Mouse (Mus musculus): Measurements from ENCODE around the gene Cldn9. TPM values are rescaled to one million over a fixed set of nuclear protein-coding genes. Genes with fewer than 3 reads are reported as not detected.

Gene Cldn9
- polyA plus RNA-seq, 1 experiment from 2014 or later = 0.82 TPM

DNA sequence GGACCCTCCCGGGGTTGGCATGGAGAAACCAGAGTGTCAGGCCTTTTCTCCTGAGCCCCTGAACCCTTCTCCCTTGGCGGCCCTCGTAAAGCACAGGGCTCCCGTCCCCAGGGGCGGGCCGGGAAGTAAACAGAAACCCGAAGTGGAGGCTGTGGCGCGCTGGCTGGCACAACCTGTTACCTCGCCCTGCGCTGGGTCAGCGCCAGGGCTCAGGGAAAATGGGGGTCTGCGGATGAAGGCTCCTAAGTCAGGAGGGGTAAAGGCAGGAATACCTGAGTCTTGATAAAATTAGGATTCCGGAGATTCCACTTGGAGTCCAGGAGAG lies 23.0 kb downstream of the Cldn9 start:
- ATAC-seq (ENCODE audit: low FRiP score) (no peak), DNase-seq (ENCODE audit: low spot score, missing footprints) (no peak)
- peaks cover 24% of the 10 kb centered on the region for H3K27me3 ChIP-seq (ENCODE audit: control insufficient read depth, insufficient read depth, low read length)
- H3K4me1 ChIP-seq (ENCODE audit: control insufficient read depth, insufficient read depth, low read length) = no peaks in the 10 kb centered on the region
- no peak overlapping the region for H3K4me2 ChIP-seq
- 6% methylated on average over 14 of the region's 14 CpGs for WGBS
- H3K27ac ChIP-seq (ENCODE audit: low read depth, low read length) = no peak overlapping the region
- no peaks in the 10 kb centered on the region for H3K9me3 ChIP-seq (ENCODE audit: control insufficient read depth, low read length)
- no peak overlapping the region for H3K9ac ChIP-seq (ENCODE audit: low read length)
- H3K36me3 ChIP-seq (ENCODE audit: control insufficient read depth, insufficient read depth, low read length) = no peaks in the 10 kb centered on the region
- no peak overlapping the region for H3K4me3 ChIP-seq (ENCODE audit: low read depth, low read length)

DNA sequence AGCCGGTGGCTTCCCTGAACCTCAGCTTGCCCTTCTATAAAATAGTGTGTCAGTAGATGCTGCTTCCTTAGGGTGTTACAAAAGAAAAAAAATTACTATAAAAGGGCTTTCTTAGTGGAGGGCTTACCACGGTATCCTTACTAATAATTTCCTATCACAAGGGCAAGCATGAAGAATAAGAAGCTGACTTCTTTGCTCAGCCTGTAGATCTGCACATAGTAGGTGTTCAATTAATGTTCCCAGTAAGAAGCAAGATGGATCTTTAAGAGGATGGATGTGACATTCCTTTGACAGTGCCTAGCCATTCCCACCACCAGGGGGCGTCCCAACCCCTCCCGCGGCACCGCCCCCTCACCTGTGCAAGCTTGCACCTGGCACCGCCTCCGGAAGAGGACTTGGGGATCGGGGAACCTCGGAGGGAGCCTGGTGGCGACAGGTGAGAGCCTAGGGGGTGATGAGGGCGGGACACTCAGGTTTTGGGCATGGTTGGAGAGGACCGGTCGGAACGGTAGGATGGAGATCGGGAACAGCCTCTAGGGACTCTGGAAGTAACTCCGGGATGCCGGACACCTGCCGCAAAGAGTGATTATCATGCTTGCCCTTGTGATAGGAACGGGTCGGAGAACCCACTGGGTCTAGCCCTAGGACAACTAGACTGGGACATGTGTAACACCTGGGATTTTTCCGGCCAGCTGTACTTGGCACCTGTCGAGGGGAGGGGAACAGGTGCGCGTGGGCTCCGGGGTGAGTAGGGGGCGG lies 23.5 kb downstream of the Cldn9 start, which contains the start of gene Bicdl2:
Gene Bicdl2 (plus strand): TSS at position 390 of the 759 bp plus-strand sequence.
- no peak within 1 kb of the TSS for H3K27ac ChIP-seq (ENCODE audit: low read depth, low read length)
- ATAC-seq (ENCODE audit: low FRiP score) = no peak
- no peaks in the 10 kb centered on the region for H3K4me1 ChIP-seq (ENCODE audit: control insufficient read depth, insufficient read depth, low read length)
- no peak within 1 kb of the TSS for H3K4me3 ChIP-seq (ENCODE audit: low read depth, low read length)
- no peak within 1 kb of the TSS for H3K4me2 ChIP-seq
- no peak within 1 kb of the TSS for H3K9ac ChIP-seq (ENCODE audit: low read length)
- H3K36me3 ChIP-seq (ENCODE audit: control insufficient read depth, insufficient read depth, low read length) = no peaks in the 10 kb centered on the region
- H3K9me3 ChIP-seq (ENCODE audit: control insufficient read depth, low read length) = no peaks in the 10 kb centered on the region
- DNase-seq (ENCODE audit: low spot score, missing footprints) = no peak
- WGBS = 8% methylated on average over 27 of the region's 27 CpGs
- H3K27me3 ChIP-seq (ENCODE audit: control insufficient read depth, insufficient read depth, low read length) = peaks cover 24% of the 10 kb centered on the region

DNA sequence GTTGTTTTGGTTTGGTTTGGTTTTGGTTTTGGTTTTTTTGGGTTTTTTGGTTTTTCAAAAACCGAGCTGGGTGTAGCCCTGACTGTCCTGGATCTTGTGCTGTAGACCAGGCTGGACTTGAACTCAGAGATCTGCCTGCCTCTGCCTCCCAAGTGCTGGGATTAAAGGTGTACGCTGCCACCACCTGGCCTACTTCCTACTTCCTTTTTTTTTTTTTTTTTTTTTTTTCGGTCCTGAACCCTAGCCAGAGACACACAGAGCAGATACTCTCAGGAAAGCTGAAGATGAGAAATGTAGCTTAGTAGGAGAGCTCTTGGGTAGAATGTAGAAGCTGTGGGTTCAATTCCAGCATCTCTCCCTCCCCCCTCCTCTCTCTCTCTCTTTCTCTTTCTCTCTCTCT lies 25.4 kb downstream of the Cldn9 start:
- H3K4me3 ChIP-seq (ENCODE audit: low read depth, low read length) = no peak overlapping the region
- no peaks in the 10 kb centered on the region for H3K36me3 ChIP-seq (ENCODE audit: control insufficient read depth, insufficient read depth, low read length)
- H3K27ac ChIP-seq (ENCODE audit: low read depth, low read length) = no peak overlapping the region
- ATAC-seq (ENCODE audit: low FRiP score) (no peak), DNase-seq (ENCODE audit: low spot score, missing footprints) (no peak)
- no peaks in the 10 kb centered on the region for H3K9me3 ChIP-seq (ENCODE audit: control insufficient read depth, low read length)
- H3K9ac ChIP-seq (ENCODE audit: low read length) = no peak overlapping the region
- H3K27me3 ChIP-seq (ENCODE audit: control insufficient read depth, insufficient read depth, low read length) = peaks cover 24% of the 10 kb centered on the region
- 90% methylated on average over 3 of the region's 3 CpGs for WGBS
- H3K4me2 ChIP-seq = no peak overlapping the region
- no peaks in the 10 kb centered on the region for H3K4me1 ChIP-seq (ENCODE audit: control insufficient read depth, insufficient read depth, low read length)

DNA sequence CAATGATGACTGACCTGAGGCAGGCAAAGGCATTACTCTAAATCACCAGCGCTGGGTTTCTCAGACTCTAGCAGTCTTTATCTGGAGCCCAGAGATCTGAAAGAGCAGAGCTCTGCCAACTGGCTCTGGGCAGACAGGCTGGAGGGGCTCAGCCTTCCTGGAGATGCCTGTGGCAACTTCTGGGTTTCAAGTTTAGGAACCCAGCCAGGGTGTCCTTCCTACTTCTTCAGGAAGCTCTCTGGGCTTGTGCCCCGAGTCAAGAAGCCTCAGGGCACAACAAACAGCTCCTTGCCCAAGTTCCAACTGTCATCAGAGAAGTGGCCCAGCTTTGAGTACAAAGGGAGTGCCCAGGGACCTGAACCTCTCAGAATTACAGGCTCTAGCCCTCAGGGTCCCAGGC lies 29.4 kb downstream of the Cldn9 start:
- H3K36me3 ChIP-seq (ENCODE audit: control insufficient read depth, insufficient read depth, low read length) = no peaks in the 10 kb centered on the region
- DNase-seq (ENCODE audit: low spot score, missing footprints) = no peak
- no peak overlapping the region for H3K9ac ChIP-seq (ENCODE audit: low read length)
- 67% methylated on average over 2 of the region's 2 CpGs for WGBS
- H3K27me3 ChIP-seq (ENCODE audit: control insufficient read depth, insufficient read depth, low read length) = no peaks in the 10 kb centered on the region; the same call in 1 of the 2 replicates
- ATAC-seq (ENCODE audit: low FRiP score) = no peak
- no peaks in the 10 kb centered on the region for H3K4me1 ChIP-seq (ENCODE audit: control insufficient read depth, insufficient read depth, low read length)
- H3K9me3 ChIP-seq (ENCODE audit: control insufficient read depth, low read length) = no peaks in the 10 kb centered on the region
- H3K4me2 ChIP-seq = no peak overlapping the region
- no peak overlapping the region for H3K27ac ChIP-seq (ENCODE audit: low read depth, low read length)
- H3K4me3 ChIP-seq (ENCODE audit: low read depth, low read length) = no peak overlapping the region

DNA sequence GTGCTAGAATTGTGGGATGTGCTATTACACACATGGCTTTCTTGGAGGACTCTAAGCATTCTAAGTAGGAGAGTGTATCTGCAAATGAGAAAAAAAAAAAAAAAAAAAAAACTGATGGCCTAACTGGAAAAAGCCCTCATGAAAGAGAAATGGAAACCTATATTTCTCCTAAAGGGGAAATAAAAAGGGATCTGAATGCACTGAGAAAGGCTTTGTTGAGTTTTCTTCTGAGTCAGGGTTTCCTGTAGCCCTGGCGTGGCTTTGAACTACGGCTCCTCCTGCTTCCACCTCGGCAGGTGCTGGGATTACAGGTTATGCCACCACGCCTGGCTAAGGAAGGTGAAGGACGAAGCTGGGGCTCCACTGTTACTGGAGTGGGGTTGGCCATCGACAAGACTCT lies 29.8 kb downstream of the Cldn9 start:
- H3K4me2 ChIP-seq = no peak overlapping the region
- H3K9ac ChIP-seq (ENCODE audit: low read length) = no peak overlapping the region
- 68% methylated on average over 6 of the region's 6 CpGs for WGBS
- no peaks in the 10 kb centered on the region for H3K4me1 ChIP-seq (ENCODE audit: control insufficient read depth, insufficient read depth, low read length)
- DNase-seq (ENCODE audit: low spot score, missing footprints) = no peak
- H3K27me3 ChIP-seq (ENCODE audit: control insufficient read depth, insufficient read depth, low read length) = no peaks in the 10 kb centered on the region; the same call in 1 of the 2 replicates
- no peaks in the 10 kb centered on the region for H3K9me3 ChIP-seq (ENCODE audit: control insufficient read depth, low read length)
- no peak for ATAC-seq (ENCODE audit: low FRiP score)
- no peaks in the 10 kb centered on the region for H3K36me3 ChIP-seq (ENCODE audit: control insufficient read depth, insufficient read depth, low read length)
- H3K4me3 ChIP-seq (ENCODE audit: low read depth, low read length) = no peak overlapping the region
- H3K27ac ChIP-seq (ENCODE audit: low read depth, low read length) = no peak overlapping the region

DNA sequence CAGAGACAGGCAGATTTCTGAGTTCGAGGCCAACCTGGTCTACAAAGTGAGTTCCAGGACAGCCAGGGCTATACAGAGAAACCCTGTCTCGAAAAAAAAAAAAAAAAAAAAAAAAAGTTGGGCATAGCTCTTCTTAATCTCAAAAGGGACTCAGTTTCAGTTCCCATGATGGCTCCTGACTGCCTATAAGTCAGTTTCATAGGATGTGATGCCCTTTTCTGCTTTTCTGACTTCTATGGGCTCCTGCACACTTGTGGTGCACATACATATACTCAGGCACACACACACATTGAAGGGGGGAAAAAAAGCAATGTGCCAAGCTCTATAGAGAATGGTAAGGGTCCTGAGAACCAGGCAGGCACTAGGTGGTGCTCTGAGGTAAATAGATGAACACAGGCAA lies 30.5 kb downstream of the Cldn9 start:
- ATAC-seq (ENCODE audit: low FRiP score) (no peak), DNase-seq (ENCODE audit: low spot score, missing footprints) (no peak)
- Histone ChIP-seq H3K9ac (ENCODE audit: low read length) (no peak overlapping the region), H3K4me1 (ENCODE audit: control insufficient read depth, insufficient read depth, low read length) (no peaks in the 10 kb centered on the region), H3K4me3 (ENCODE audit: low read depth, low read length) (no peak overlapping the region), H3K27me3 (ENCODE audit: control insufficient read depth, insufficient read depth, low read length) (no peaks in the 10 kb centered on the region; the same call in 1 of the 2 replicates), H3K4me2 (no peak overlapping the region), H3K36me3 (ENCODE audit: control insufficient read depth, insufficient read depth, low read length) (no peaks in the 10 kb centered on the region), H3K9me3 (ENCODE audit: control insufficient read depth, low read length) (no peaks in the 10 kb centered on the region), H3K27ac (ENCODE audit: low read depth, low read length) (no peak overlapping the region)
- 75% methylated on average over 1 of the region's 2 CpGs for WGBS

DNA sequence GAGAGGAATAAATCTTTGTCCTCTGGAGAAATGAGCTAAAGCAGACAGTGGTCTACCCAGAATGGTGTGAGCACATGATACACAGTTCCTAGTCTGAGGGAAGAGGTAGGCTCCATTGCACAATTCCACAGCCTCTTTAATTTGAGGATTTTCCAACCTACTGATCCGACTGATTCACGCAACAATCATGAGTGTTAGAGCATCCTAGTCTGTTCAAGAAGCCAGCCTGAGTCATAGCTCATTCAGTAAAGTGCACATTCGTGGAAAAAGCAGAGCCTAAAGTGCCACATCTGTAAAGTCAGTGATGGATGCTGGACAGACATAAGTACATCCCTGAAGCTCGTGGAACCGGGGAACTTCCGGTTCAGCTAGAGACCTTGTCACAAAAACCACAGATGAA lies 32.5 kb downstream of the Cldn9 start:
- Histone ChIP-seq H3K4me1 (ENCODE audit: control insufficient read depth, insufficient read depth, low read length) (no peaks in the 10 kb centered on the region), H3K4me2 (no peak overlapping the region), H3K36me3 (ENCODE audit: control insufficient read depth, insufficient read depth, low read length) (no peaks in the 10 kb centered on the region), H3K4me3 (ENCODE audit: low read depth, low read length) (no peak overlapping the region), H3K9ac (ENCODE audit: low read length) (no peak overlapping the region), H3K9me3 (ENCODE audit: control insufficient read depth, low read length) (no peaks in the 10 kb centered on the region), H3K27me3 (ENCODE audit: control insufficient read depth, insufficient read depth, low read length) (no peaks in the 10 kb centered on the region), H3K27ac (ENCODE audit: low read depth, low read length) (no peak overlapping the region)
- WGBS = 76% methylated on average over 6 of the region's 6 CpGs
- DNase-seq (ENCODE audit: low spot score, missing footprints) = no peak
- ATAC-seq (ENCODE audit: low FRiP score) = no peak

DNA sequence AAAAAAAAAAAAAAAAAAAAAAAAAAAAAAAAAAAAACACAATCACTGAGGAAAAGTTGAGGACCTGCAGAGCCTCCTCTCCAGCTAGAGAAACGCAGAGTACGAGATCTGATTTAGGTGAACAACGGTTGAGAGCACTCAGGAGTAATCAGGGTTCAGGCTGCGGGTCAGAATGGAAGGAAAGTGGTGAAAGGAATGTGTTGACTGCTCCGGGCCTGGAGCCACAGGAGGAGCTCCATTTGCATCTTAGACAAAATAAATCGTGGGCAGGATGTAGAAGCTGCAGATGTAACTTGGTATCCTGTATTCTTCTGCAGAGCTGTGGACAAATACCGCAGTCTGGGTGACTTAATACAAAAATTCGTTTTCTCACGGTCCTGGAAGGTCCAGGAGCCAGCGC lies 37.9 kb downstream of the Cldn9 start:
- H3K36me3 ChIP-seq (ENCODE audit: control insufficient read depth, insufficient read depth, low read length) = no peaks in the 10 kb centered on the region
- ATAC-seq (ENCODE audit: low FRiP score) = no peak
- H3K27me3 ChIP-seq (ENCODE audit: control insufficient read depth, insufficient read depth, low read length) = peaks cover 11% of the 10 kb centered on the region
- 30% methylated on average over 10 of the region's 10 CpGs for WGBS
- no peak overlapping the region for H3K27ac ChIP-seq (ENCODE audit: low read depth, low read length)
- peaks cover 3% of the 10 kb centered on the region for H3K4me1 ChIP-seq (ENCODE audit: control insufficient read depth, insufficient read depth, low read length)
- no peaks in the 10 kb centered on the region for H3K9me3 ChIP-seq (ENCODE audit: control insufficient read depth, low read length)
- no peak overlapping the region for H3K9ac ChIP-seq (ENCODE audit: low read length)
- H3K4me2 ChIP-seq = no peak overlapping the region
- DNase-seq (ENCODE audit: low spot score, missing footprints) = peak; percentile 90
- H3K4me3 ChIP-seq (ENCODE audit: low read depth, low read length) = no peak overlapping the region

DNA sequence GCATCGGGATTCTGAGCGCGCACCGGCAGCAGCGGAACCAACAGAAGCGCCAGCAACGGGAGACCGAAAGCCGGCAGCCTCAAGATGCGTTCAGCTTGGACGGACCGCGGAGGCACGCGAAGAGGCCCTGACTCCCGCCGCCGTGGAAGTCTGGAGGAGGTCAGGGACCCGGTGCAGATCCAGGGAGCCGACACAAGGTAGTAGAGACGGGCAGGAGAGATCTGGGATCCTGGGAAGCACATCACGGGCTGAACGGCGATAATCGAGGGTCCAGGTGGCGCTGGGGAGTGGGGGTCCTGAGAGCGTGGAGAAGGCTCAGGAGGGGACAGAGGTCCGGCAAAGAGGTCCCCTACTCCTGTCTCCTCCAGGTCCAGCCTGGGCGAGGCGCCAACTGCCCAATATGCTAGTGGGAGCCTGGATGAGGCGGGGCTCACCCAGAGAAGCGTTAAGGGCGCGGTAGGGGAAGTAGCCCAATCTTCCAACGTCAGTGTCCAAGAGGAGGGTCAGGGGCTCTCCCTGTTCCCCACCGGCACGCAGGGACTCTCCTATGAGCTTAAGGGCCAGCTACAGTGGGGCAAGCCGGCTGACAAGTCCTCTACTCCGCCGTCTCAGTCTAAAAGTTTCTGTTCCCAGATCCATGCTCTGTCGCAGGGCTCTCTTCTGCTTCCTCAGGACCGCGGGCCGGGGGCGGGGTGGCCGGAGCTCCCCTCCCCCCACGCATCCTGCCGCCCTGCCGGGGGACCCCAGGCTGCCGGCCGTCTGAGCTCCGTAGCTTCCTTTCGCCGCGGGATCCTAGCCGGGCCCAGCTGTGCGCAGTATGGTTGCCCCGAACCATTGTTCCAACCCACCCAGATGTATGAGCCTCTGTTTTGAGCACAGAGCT lies 39.0 kb downstream of the Cldn9 start, which contains the start of gene Mmp25:
Gene Mmp25 (minus strand): TSS at position 665 of the 883 bp plus-strand sequence.
- ATAC-seq (ENCODE audit: low FRiP score) = peak; percentile 66; the same call in 1 of the 2 replicates
- H3K36me3 ChIP-seq (ENCODE audit: control insufficient read depth, insufficient read depth, low read length) = no peaks in the 10 kb centered on the region
- H3K4me2 ChIP-seq = peak within 1 kb of the TSS; percentile 76
- peaks cover 11% of the 10 kb centered on the region for H3K27me3 ChIP-seq (ENCODE audit: control insufficient read depth, insufficient read depth, low read length)
- DNase-seq (ENCODE audit: low spot score, missing footprints) = peak; percentile 93
- peak within 1 kb of the TSS; percentile 54 for H3K9ac ChIP-seq (ENCODE audit: low read length)
- no peak within 1 kb of the TSS for H3K27ac ChIP-seq (ENCODE audit: low read depth, low read length)
- under 1% methylated on average over 56 of the region's 58 CpGs for WGBS
- no peaks in the 10 kb centered on the region for H3K9me3 ChIP-seq (ENCODE audit: control insufficient read depth, low read length)
- H3K4me3 ChIP-seq (ENCODE audit: low read depth, low read length) = peak within 1 kb of the TSS; percentile 37
- H3K4me1 ChIP-seq (ENCODE audit: control insufficient read depth, insufficient read depth, low read length) = peaks cover 3% of the 10 kb centered on the region
